Mouse (Mus musculus): ENCODE results near the gene Ctsk. TPM values are rescaled to one million over a fixed set of nuclear protein-coding genes. Genes with fewer than 3 reads are reported as not detected.

Ctsk gene
- polyA plus RNA-seq (2012; rRNA removed) = 7.2 and 9.2 TPM in 2 replicates

DNA sequence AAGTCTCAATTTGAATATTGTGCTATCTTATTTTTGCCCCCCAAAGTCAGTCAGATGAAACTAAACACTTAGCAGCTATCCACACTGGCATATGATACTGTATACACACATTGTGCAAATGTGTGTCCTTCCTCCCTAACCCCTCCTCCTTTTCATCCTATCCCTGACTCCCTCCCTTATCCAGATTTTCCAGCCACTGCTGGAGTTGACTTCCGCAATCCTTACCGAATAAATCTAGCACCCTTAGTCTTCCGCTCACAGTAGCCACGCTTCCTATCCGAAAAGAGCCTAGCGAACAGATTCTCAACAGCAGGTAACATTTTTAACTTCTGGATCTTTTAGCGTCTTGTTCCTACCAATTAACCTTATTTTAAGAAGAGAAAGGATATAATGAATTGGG, at the start of gene Ctsk:
TSS of gene Ctsk (plus strand) at position 233 of the 400 bp plus-strand sequence.

DNA sequence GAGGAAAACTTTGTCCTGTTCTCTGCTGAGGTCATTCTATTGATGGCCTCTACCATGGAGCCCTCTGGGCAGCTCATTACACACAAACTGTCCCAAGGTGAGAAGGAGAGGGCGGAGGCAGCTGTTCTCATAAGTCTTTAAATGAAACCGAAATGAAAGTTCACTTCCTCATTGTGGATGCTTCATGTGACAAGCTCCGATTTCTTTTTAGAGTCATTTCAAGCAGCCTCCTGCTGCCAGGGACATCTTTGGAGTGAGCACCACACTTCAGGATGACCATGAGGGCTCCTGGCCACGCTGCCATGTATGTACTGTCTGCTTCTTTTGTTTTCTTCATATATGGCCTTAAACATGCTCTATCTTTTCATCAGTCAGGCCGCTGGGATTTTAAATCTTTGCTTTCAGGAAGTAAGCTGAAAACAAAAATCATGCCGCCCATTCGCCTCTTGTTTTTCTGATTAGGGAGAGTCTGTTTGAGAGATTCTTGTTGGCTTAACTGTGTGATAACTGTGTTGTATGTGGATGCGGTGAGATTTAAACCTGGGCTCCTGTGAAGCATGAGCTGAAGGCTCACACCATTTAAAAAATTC, 27.7 kb downstream of the Ctsk start, which contains the start of gene Ctss:
TSS of gene Ctss (plus strand) at position 165 of the 590 bp plus-strand sequence.

Other genes starting within 250 kb of the Ctsk start
- gene Bnipl, start 248.1 kb upstream of the Ctsk start, polyA plus RNA-seq (2012; rRNA removed) = 3.2 and 4.9 TPM in 2 replicates
- gene Mindy1, start 217.9 kb upstream of the Ctsk start, polyA plus RNA-seq (2012; rRNA removed) = 164 and 221 TPM in 2 replicates
- gene Prune1, start 217.2 kb upstream of the Ctsk start, polyA plus RNA-seq (2012; rRNA removed) = 21.5 and 27.0 TPM in 2 replicates
- 2.6 and 3.0 TPM in 2 replicates for gene Anxa9, start 192.1 kb upstream of the Ctsk start, polyA plus RNA-seq (2012; rRNA removed)
- 71.0 and 104 TPM in 2 replicates for gene Cers2, start 184.5 kb upstream of the Ctsk start, polyA plus RNA-seq (2012; rRNA removed)
- 14.4 and 18.9 TPM in 2 replicates for gene Setdb1, start 142.1 kb upstream of the Ctsk start, polyA plus RNA-seq (2012; rRNA removed)
- not detected in 2 replicates for gene 4930558C23Rik, start 96.4 kb upstream of the Ctsk start, polyA plus RNA-seq (2012; rRNA removed)
- 49.7 and 68.6 TPM in 2 replicates for gene Arnt, start 64.9 kb upstream of the Ctsk start, polyA plus RNA-seq (2012; rRNA removed)
- 10.3 and 10.5 TPM in 2 replicates for gene Ctss, start 27.5 kb downstream of the Ctsk start, polyA plus RNA-seq (2012; rRNA removed)
- gene Hormad1, start 60.4 kb downstream of the Ctsk start, polyA plus RNA-seq (2012; rRNA removed) = not detected in 2 replicates
- 4.9 and 5.2 TPM in 2 replicates for gene Golph3l, start 89.7 kb downstream of the Ctsk start, polyA plus RNA-seq (2012; rRNA removed)
- gene Ensa, start 125.7 kb downstream of the Ctsk start, polyA plus RNA-seq (2012; rRNA removed) = 5.8 and 6.5 TPM in 2 replicates
- gene Mcl1, start 159.5 kb downstream of the Ctsk start, polyA plus RNA-seq (2012; rRNA removed) = 109 and 292 TPM in 2 replicates
- 7.8 and 8.3 TPM in 2 replicates for gene Adamtsl4, start 188.7 kb downstream of the Ctsk start, polyA plus RNA-seq (2012; rRNA removed)
- 220 and 471 TPM in 2 replicates for gene Ecm1, start 240.3 kb downstream of the Ctsk start, polyA plus RNA-seq (2012; rRNA removed)

Data from ovary, adult 2 months (tissue).